Mouse (Mus musculus) heart, embryonic 13.5 days (tissue): Measurements from ENCODE around the gene Tnp2. TPM values are rescaled to one million over a fixed set of nuclear protein-coding genes. Genes with fewer than 3 reads are reported as not detected.
A peak's percentile ranks its signal among the peaks of the same experiment; 100 is the strongest.

ENCODE experiments used
- ATAC-seq: fragments of 200-750 bp; cut with Nextera tagmentation; 2 replicates; pipeline ENCODE4 v1.8.0; 2017; ENCODE audit warnings: moderate TSS enrichment; ENCODE audit not compliant: insufficient number of reproducible peaks, low FRiP score, low TSS enrichment; ENCODE audit errors: extremely low read depth
- H3K27ac ChIP-seq: fragments of 300-500 bp; sonication (generic); replicated peaks from 2 replicates; pipeline ENCODE4 v1.5.1; 2015; ENCODE audit warnings: moderate library complexity, mild to moderate bottlenecking, inconsistent platforms
- H3K27me3 ChIP-seq: fragments of 300-500 bp; sonication (generic); replicated peaks from 2 replicates; pipeline ENCODE4 v1.6.1; 2015; ENCODE audit warnings: mild to moderate bottlenecking, inconsistent platforms
- H3K36me3 ChIP-seq: fragments of 300-500 bp; sonication (generic); 2 replicates; pipeline ENCODE4 v1.6.1; 2015; ENCODE audit warnings: mild to moderate bottlenecking, inconsistent platforms
- H3K4me1 ChIP-seq: fragments of 300-500 bp; sonication (generic); 2 replicates; pipeline ENCODE4 v1.6.1; 2015; ENCODE audit warnings: inconsistent platforms
- H3K4me2 ChIP-seq: fragments of 300-500 bp; sonication (generic); 2 replicates; pipeline ENCODE4 v1.6.1; 2015; ENCODE audit warnings: inconsistent platforms, mild to moderate bottlenecking, moderate library complexity
- H3K4me3 ChIP-seq: fragments of 300-500 bp; sonication (generic); 2 replicates; pipeline ENCODE4 v1.5.1; 2015; ENCODE audit warnings: moderate library complexity, mild to moderate bottlenecking, inconsistent platforms
- H3K9ac ChIP-seq: fragments of 300-500 bp; sonication (generic); 2 replicates; pipeline ENCODE4 v1.6.1; 2015; ENCODE audit warnings: inconsistent platforms, mild to moderate bottlenecking, moderate library complexity
- H3K9me3 ChIP-seq: fragments of 300-500 bp; sonication (generic); 2 replicates; pipeline ENCODE4 v1.6.1; 2016; ENCODE audit warnings: inconsistent platforms
- WGBS: fragments of 180-500 bp; shearing (Covaris S2); methylation state at CpG from one replicate; pipeline ENCODE4 v1.1.7; 2015; ENCODE audit warnings: mixed read lengths; 5-methylcytosine and 5-hydroxymethylcytosine counted together
- polyA plus RNA-seq: library from polyadenylated mRNA; unstranded; fragments of >200 nt; fragmentation: Nextera tagmentation; extraction: Ambion mirVana; gene quantifications from 2 replicates; pipeline ENCODE4 v1.2.1, GENCODE M21; 2015

The Tnp2 gene
- polyA plus RNA-seq, 1 experiment from 2014 or later, result not detected

GRCm38 (mm10) chr16:10739854-10740398 lies 48.5 kb downstream of the Tnp2 start:
- H3K9me3 ChIP-seq, result no peaks in the 10 kb centered on the region
- no peak overlapping the region for H3K27ac ChIP-seq
- H3K4me2 ChIP-seq, result no peak overlapping the region
- no peak for ATAC-seq
- H3K27me3 ChIP-seq, result no peaks in the 10 kb centered on the region
- WGBS, result 60% methylated on average over 9 of the region's 9 CpGs
- no peak overlapping the region for H3K9ac ChIP-seq
- H3K4me3 ChIP-seq, result no peak overlapping the region
- peaks cover 51% of the 10 kb centered on the region for H3K4me1 ChIP-seq
- no peaks in the 10 kb centered on the region for H3K36me3 ChIP-seq

- WGBS, result 62% methylated on average over 3 of the region's 3 CpGs
- Histone ChIP-seq H3K36me3 (no peaks in the 10 kb centered on the region), H3K4me1 (peaks cover 51% of the 10 kb centered on the region), H3K9ac (no peak overlapping the region), H3K27ac (peak overlapping the region; percentile 72; the same call in 1 of the 2 replicates), H3K4me3 (no peak overlapping the region), H3K9me3 (no peaks in the 10 kb centered on the region), H3K27me3 (no peaks in the 10 kb centered on the region), H3K4me2 (no peak overlapping the region)
- no peak for ATAC-seq
Observed at GRCm38 (mm10) chr16:10738866-10739265, 49.6 kb downstream of the Tnp2 start.

Other genes starting within 250 kb of the Tnp2 start
- 13.3 and 15.0 TPM in 2 replicates for gene Dexi, start 245.6 kb downstream of the Tnp2 start, polyA plus RNA-seq
- 24.9 and 29.7 TPM in 2 replicates for gene Clec16a, start 243.3 kb downstream of the Tnp2 start, polyA plus RNA-seq
- gene Socs1, start 3.1 kb downstream of the Tnp2 start, polyA plus RNA-seq, result 4.8 and 5.7 TPM in 2 replicates
- gene Prm3, start 2.3 kb upstream of the Tnp2 start, polyA plus RNA-seq, result not detected in 2 replicates
- gene Prm2, start 7.5 kb upstream of the Tnp2 start, polyA plus RNA-seq, result not detected in 2 replicates
- 0.36 TPM in 1 of 2 replicates, not detected in the other for gene Prm1, start 17.2 kb upstream of the Tnp2 start, polyA plus RNA-seq
- gene Gm11172, start 24.3 kb upstream of the Tnp2 start, polyA plus RNA-seq, result not detected in 2 replicates
- gene Rmi2, start 46.4 kb upstream of the Tnp2 start, polyA plus RNA-seq, result 2.8 and 3.9 TPM in 2 replicates